Mouse (Mus musculus) MEL (cell line): Measurements from ENCODE around the gene Vipas39. TPM values are rescaled to one million over a fixed set of nuclear protein-coding genes. Genes with fewer than 3 reads are reported as not detected.
"Not testable (repeated sequence)": the region's sequence is repeated elsewhere in the genome, so short reads cannot be mapped to it uniquely, and the experiment has no call there.

ENCODE experiments used
- DNase-seq: peaks from one replicate; pipeline ENCODE4 v3.0.0; 2011; ENCODE audit warnings: low read depth, low spot score
- H3K27ac ChIP-seq: 2 replicates; pipeline ENCODE4 v1.5.1; 2012; ENCODE audit warnings: low read depth, mild to moderate bottlenecking, control low read depth, low read length, moderate library complexity; ENCODE audit not compliant: control insufficient read depth
- H3K27me3 ChIP-seq, 2 experiments: fragments of 150-350 bp in 1 of 2; sonication (generic) in 1 of 2; 2 replicates each; pipeline ENCODE4 v1.6.1; 2012; ENCODE audit warnings: low read length in 2 of 2, mild to moderate bottlenecking in 2 of 2, improper control_type of control experiment in 1 of 2, moderate library complexity in 1 of 2; ENCODE audit not compliant: insufficient read depth in 2 of 2, control insufficient read depth in 1 of 2
- H3K36me3 ChIP-seq, 2 experiments: 2 replicates each; pipeline ENCODE4 v1.6.1; 2012 to 2014; ENCODE audit warnings: low read length in 2 of 2, improper control_type of control experiment in 1 of 2, inconsistent platforms in 1 of 2, mild to moderate bottlenecking in 1 of 2; ENCODE audit not compliant: insufficient read depth in 2 of 2, control insufficient read depth in 1 of 2
- H3K4me1 ChIP-seq, 2 experiments: fragments of 150-350 bp in 1 of 2; sonication (generic) in 1 of 2; 2 replicates each; pipeline ENCODE4 v1.6.1; 2012; ENCODE audit warnings: low read length in 2 of 2, improper control_type of control experiment in 1 of 2, mild to moderate bottlenecking in 1 of 2; ENCODE audit not compliant: insufficient read depth in 2 of 2, control insufficient read depth in 1 of 2
- H3K4me3 ChIP-seq, 2 experiments: fragments of 150-350 bp in 1 of 2; sonication (generic) in 1 of 2; 2 replicates each; pipeline ENCODE4 v1.5.1; 2012; ENCODE audit warnings: low read depth in 2 of 2, low read length in 2 of 2, mild to moderate bottlenecking in 2 of 2, moderate library complexity in 2 of 2, control low read depth in 1 of 2, improper control_type of control experiment in 1 of 2; ENCODE audit not compliant: control insufficient read depth in 1 of 2, insufficient read depth in 1 of 2
- H3K79me2 ChIP-seq: 2 replicates; pipeline ENCODE4 v1.6.1; 2012; ENCODE audit warnings: mild to moderate bottlenecking, low read length, moderate library complexity; ENCODE audit not compliant: control insufficient read depth, poor library complexity, insufficient read depth
- H3K9ac ChIP-seq: 2 replicates; pipeline ENCODE4 v1.6.1; 2012; ENCODE audit warnings: low read depth, mild to moderate bottlenecking, control low read depth, low read length, moderate library complexity; ENCODE audit not compliant: control insufficient read depth, poor library complexity, severe bottlenecking
- H3K9me3 ChIP-seq: fragments of 150-350 bp; sonication (generic); replicated peaks from 2 replicates; pipeline ENCODE4 v1.6.1; 2012; ENCODE audit warnings: mild to moderate bottlenecking, low read length, improper control_type of control experiment, moderate library complexity; ENCODE audit not compliant: insufficient read depth
- CHD1 ChIP-seq: IDR thresholded peaks from 2 replicates; pipeline ENCODE4 v1.6.1; 2012; ENCODE audit warnings: low read depth, mild to moderate bottlenecking, inconsistent platforms, low read length, improper control_type of control experiment
- CTCF ChIP-seq, 3 experiments: IDR thresholded peaks in 2 of 3; conservative IDR thresholded peaks in 1 of 3; 2 replicates each; pipeline ENCODE4 v1.5.1; 2011 to 2012; ENCODE audit warnings: low read length in 3 of 3, low read depth in 2 of 3, mild to moderate bottlenecking in 2 of 3, improper control_type of control experiment in 1 of 3, inconsistent platforms in 1 of 3, mixed read lengths in 1 of 3, moderate library complexity in 1 of 3; ENCODE audit not compliant: control insufficient read depth in 1 of 3, insufficient read depth in 1 of 3, poor library complexity in 1 of 3, severe bottlenecking in 1 of 3
- GABPA ChIP-seq: IDR thresholded peaks from 2 replicates; pipeline ENCODE4 v1.6.1; 2012; ENCODE audit warnings: low read depth, mild to moderate bottlenecking, inconsistent platforms, low read length, improper control_type of control experiment, moderate library complexity
- MYB ChIP-seq: IDR thresholded peaks from 2 replicates; pipeline ENCODE4 v1.6.1; 2011; ENCODE audit warnings: mild to moderate bottlenecking, low read depth, low read length, improper control_type of control experiment
- MYC ChIP-seq: IDR thresholded peaks from 2 replicates; pipeline ENCODE4 v1.6.1; 2011; ENCODE audit warnings: low read depth, mild to moderate bottlenecking, low read length, improper control_type of control experiment, moderate library complexity
- POLR2AphosphoS2 ChIP-seq: IDR thresholded peaks from 2 replicates; pipeline ENCODE4 v1.6.1; 2011; ENCODE audit warnings: low read length, improper control_type of control experiment
- RAD21 ChIP-seq: IDR thresholded peaks from 2 replicates; pipeline ENCODE4 v1.6.1; 2011; ENCODE audit warnings: mild to moderate bottlenecking, low read depth, low read length, improper control_type of control experiment
- SMC3 ChIP-seq: IDR thresholded peaks from 2 replicates; pipeline ENCODE4 v1.6.1; 2011; ENCODE audit warnings: low read depth, low read length, improper control_type of control experiment
- ZNF384 ChIP-seq: IDR thresholded peaks from 2 replicates; pipeline ENCODE4 v1.6.1; 2012; ENCODE audit warnings: low read depth, mild to moderate bottlenecking, inconsistent platforms, low read length, improper control_type of control experiment
- polyA plus RNA-seq, 2 experiments: library from polyadenylated mRNA; stranded (reverse) in 1 of 2; unstranded in 1 of 2; fragments of >175 nt in 1 of 2; fragments of >200 nt in 1 of 2; gene quantifications; 2 replicates each; pipeline versions ENCODE4 v1.2.1 to v1.2.4; 2012; ENCODE audit warnings: low replicate concordance in 2 of 2, low read depth in 1 of 2; ENCODE audit not compliant: insufficient read length in 2 of 2, insufficient read depth in 1 of 2, missing spikeins in 1 of 2
- total RNA-seq: library from RNA; depleted of rRNA; stranded (reverse); fragments of 300-350 nt; gene quantifications from 2 replicates; pipeline ENCODE4 v1.2.3, GENCODE M21; 2012

The Vipas39 gene
- total and polyA plus RNA-seq, 3 experiments: 19.7 to 23.0 TPM; not detected in 1

- not testable (repeated sequence) for H3K4me3 ChIP-seq, H3K9me3 ChIP-seq, DNase-seq, H3K9ac ChIP-seq, H3K27me3 ChIP-seq, H3K27ac ChIP-seq, H3K79me2 ChIP-seq
- peak; percentile 64 for TF ChIP-seq ZNF384
- H3K36me3 ChIP-seq: peaks cover 6 to 14% of the 10 kb centered on the region in 2 experiments
- H3K4me1 ChIP-seq: peaks cover 2 to 14% of the 10 kb centered on the region in 2 experiments; a peak in 3 of 4 replicates
Observed at GRCm38 (mm10) chr12:87277251-87277650, 11.2 kb upstream of the Vipas39 start.

DNA sequence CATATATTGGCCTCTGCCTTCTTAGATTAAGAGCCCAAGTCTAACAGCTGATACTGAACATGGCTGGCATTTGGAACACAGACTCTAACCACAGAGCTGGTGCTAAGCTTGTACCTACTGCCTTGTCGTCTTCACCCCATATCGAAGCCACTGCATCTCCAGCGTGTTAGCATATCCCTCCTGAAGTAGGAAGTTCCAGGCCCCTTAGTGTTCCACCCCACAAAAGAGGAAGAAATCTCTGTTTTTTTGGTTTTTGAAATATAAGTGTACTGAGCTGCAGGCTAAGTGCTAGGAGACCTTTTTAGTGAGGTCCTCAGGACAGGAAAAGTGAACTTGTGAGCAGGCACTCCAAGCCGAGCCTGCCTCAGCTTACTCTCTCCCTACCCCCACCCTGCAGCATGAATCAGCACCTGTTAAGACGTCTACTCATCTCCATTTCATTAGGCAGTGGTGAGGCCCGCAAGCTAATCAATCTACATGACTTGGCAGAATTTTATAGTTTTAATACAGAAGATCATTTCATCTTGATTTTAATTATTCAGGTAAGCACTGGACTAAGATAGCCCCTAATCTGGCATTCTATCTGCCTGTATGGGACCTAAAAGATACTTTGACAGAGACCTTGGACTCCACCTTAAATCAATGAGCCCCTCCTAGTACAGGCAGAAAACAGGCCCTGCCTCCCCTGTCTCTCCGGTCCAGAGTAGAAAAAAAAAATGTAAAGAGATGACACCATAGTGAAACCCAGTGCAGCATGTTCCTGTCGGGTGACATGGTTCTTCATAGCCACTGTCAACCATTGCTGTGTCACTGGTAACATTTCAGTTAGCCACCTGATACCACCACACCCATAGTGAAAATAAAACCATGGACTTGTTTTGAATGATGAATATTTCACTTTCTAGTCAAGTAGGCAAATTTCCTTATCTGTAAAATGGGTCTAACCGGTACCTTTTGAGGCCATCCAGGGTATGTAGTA, 9.1 kb upstream of the Vipas39 start:
- Histone ChIP-seq H3K27ac (no peak overlapping the region), H3K36me3 (peaks cover 13 to 14% of the 10 kb centered on the region in 2 experiments)

GRCm38 (mm10) chr12:87267682-87268081, 1.6 kb upstream of the Vipas39 start:
- peak; percentile 48 for TF ChIP-seq SMC3
- TF ChIP-seq POLR2AphosphoS2: peak; percentile 3; the same call in 1 of the 2 replicates
- TF ChIP-seq RAD21: peak; percentile 54
- 0 out of 2 replicates have a peak, but pooled peaks have one; percentile 40 for TF ChIP-seq CHD1
- no peak for TF ChIP-seq ZNF384
- no peak for TF ChIP-seq MYC
- peak; percentile 61; the same call in 1 of the 2 replicates for TF ChIP-seq MYB
- peak; percentile 38 to 70 (median 59) for TF ChIP-seq CTCF (IDR thresholded peaks at IDR 0.05 in 2 of 3, conservative IDR thresholded peaks at IDR 0.05 in 1 of 3; ENCODE audit: control insufficient read depth in 1 of 3, insufficient read depth in 1 of 3, low read depth in 2 of 3, low read length in 3 of 3, poor library complexity in 1 of 3, severe bottlenecking in 1 of 3)
- peaks cover 16 to 17% of the 10 kb centered on the region in 2 experiments for H3K36me3 ChIP-seq
- H3K27ac ChIP-seq: 0 out of 2 replicates have a peak overlapping the region, but pooled peaks have one; percentile 18
- no peaks in the 10 kb centered on the region for H3K27me3 ChIP-seq
- H3K4me1 ChIP-seq: peaks cover 0 to 7% of the 10 kb centered on the region in 2 experiments; a peak in 3 of 4 replicates
- H3K4me3 ChIP-seq: peak overlapping the region; percentile 74 to 90
- peaks cover 25% of the 10 kb centered on the region for H3K79me2 ChIP-seq
- no peaks in the 10 kb centered on the region for H3K9me3 ChIP-seq
- DNase-seq: peak; percentile 80
- H3K9ac ChIP-seq: peak overlapping the region; percentile 92

More for the DNA sequence above, 9.1 kb upstream of the Vipas39 start:
- H3K27me3 ChIP-seq: no peaks in the 10 kb centered on the region
- H3K9me3 ChIP-seq: no peaks in the 10 kb centered on the region
- DNase-seq: peak; percentile 55
- H3K4me3 ChIP-seq: no peak overlapping the region
- H3K4me1 ChIP-seq: peaks cover 2 to 11% of the 10 kb centered on the region in 2 experiments; a peak in 3 of 4 replicates
- H3K9ac ChIP-seq: no peak overlapping the region
- TF ChIP-seq GABPA: no peak
- peaks cover 2% of the 10 kb centered on the region; the same call in 1 of the 2 replicates for H3K79me2 ChIP-seq
